Mouse (Mus musculus) forebrain, embryonic 14.5 days (tissue): ENCODE results near the gene Zdhhc1. TPM values are rescaled to one million over a fixed set of nuclear protein-coding genes. Genes with fewer than 3 reads are reported as not detected.
A peak's percentile ranks its signal among the peaks of the same experiment; 100 is the strongest.

ENCODE experiments used
- ATAC-seq: fragments of 200-750 bp; cut with Nextera tagmentation; 2 replicates; pipeline ENCODE4 v1.8.0; 2017; ENCODE audit warnings: mild to moderate bottlenecking, moderate library complexity
- DNase-seq: peaks from one replicate; pipeline ENCODE4 v3.0.0-alpha.2; 2015; ENCODE audit warnings: low spot score
- H3K27ac ChIP-seq: fragments of 300-500 bp; sonication (generic); 2 replicates; pipeline ENCODE4 v1.5.1; 2014; ENCODE audit warnings: low read depth, mild to moderate bottlenecking, control low read depth, low read length, moderate library complexity
- H3K27me3 ChIP-seq: fragments of 300-500 bp; sonication (generic); replicated peaks from 2 replicates; pipeline ENCODE4 v1.6.1; 2014; ENCODE audit warnings: low read length, control low read depth, mixed read lengths; ENCODE audit not compliant: control insufficient read depth, insufficient read depth
- H3K36me3 ChIP-seq: fragments of 300-500 bp; sonication (generic); 2 replicates; pipeline ENCODE4 v1.6.1; 2014; ENCODE audit warnings: low read length, control low read depth; ENCODE audit not compliant: control insufficient read depth, insufficient read depth
- H3K4me1 ChIP-seq: fragments of 300-500 bp; sonication (generic); 2 replicates; pipeline ENCODE4 v1.6.1; 2014; ENCODE audit warnings: antibody characterized with exemption, low read length, control low read depth; ENCODE audit not compliant: control insufficient read depth, insufficient read depth
- H3K4me2 ChIP-seq: fragments of 300-500 bp; sonication (generic); 2 replicates; pipeline ENCODE4 v1.6.1; 2014; ENCODE audit warnings: mild to moderate bottlenecking, control low read depth, low read length
- H3K4me3 ChIP-seq: fragments of 300-500 bp; sonication (generic); 2 replicates; pipeline ENCODE4 v1.5.1; 2014; ENCODE audit warnings: low read depth, low read length, control low read depth
- H3K9ac ChIP-seq: fragments of 300-500 bp; sonication (generic); 2 replicates; pipeline ENCODE4 v1.6.1; 2014; ENCODE audit warnings: mild to moderate bottlenecking, low read length, control low read depth, moderate library complexity
- H3K9me3 ChIP-seq: fragments of 300-500 bp; sonication (generic); replicated peaks from 2 replicates; pipeline ENCODE4 v1.6.1; 2016; ENCODE audit warnings: low read length, control low read depth, mixed read lengths; ENCODE audit not compliant: control insufficient read depth
- WGBS: fragments of 180-500 bp; shearing (Covaris S2); extraction: QIAGEN DNeasy Blood & Tissue Kit; methylation state at CpG from one replicate; pipeline ENCODE4 v1.1.7; 2014; 5-methylcytosine and 5-hydroxymethylcytosine counted together
- polyA plus RNA-seq: library from polyadenylated mRNA; unstranded; fragments of >200 nt; fragmentation: Nextera tagmentation; extraction: Ambion mirVana; gene quantifications from 2 replicates; pipeline ENCODE4 v1.2.1, GENCODE M21; 2014

Zdhhc1 gene
- polyA plus RNA-seq, 1 experiment from 2014 or later, result 15.5 TPM

- peak within 1 kb of the TSS; percentile 61 for H3K9ac ChIP-seq
- peak; percentile 90 for DNase-seq
- H3K9me3 ChIP-seq, result no peaks in the 10 kb centered on the region
- H3K4me2 ChIP-seq, result peak within 1 kb of the TSS; percentile 59
- peak within 1 kb of the TSS; percentile 31 for H3K4me3 ChIP-seq
- H3K27me3 ChIP-seq, result 0 out of 2 replicates have a peak, but pooled peaks cover 4% of the 10 kb centered on the region
- peak; percentile 89 for ATAC-seq
- peak within 1 kb of the TSS; percentile 60 for H3K27ac ChIP-seq
- H3K36me3 ChIP-seq, result no peaks in the 10 kb centered on the region
- peaks cover 30% of the 10 kb centered on the region for H3K4me1 ChIP-seq
- WGBS, result 5% methylated on average over 25 of the region's 25 CpGs
Measured at GRCm38 (mm10) chr8:105471314-105472015, 25.2 kb downstream of the Zdhhc1 start, which contains the start of gene Tppp3. Tppp3 (minus strand) TSS chr8:105471526.

- Histone ChIP-seq H3K27me3 (0 out of 2 replicates have a peak, but pooled peaks cover 4% of the 10 kb centered on the region), H3K9me3 (no peaks in the 10 kb centered on the region), H3K4me1 (peaks cover 30% of the 10 kb centered on the region), H3K9ac (peak overlapping the region; percentile 61), H3K4me2 (peak overlapping the region; percentile 59), H3K36me3 (no peaks in the 10 kb centered on the region), H3K27ac (peak overlapping the region; percentile 60), H3K4me3 (peak overlapping the region; percentile 31)
- WGBS, result 21% methylated on average over 11 of the region's 11 CpGs
- ATAC-seq (no peak; the same call in 1 of the 2 replicates), DNase-seq (no peak)
Measured at GRCm38 (mm10) chr8:105470681-105471313, 25.9 kb downstream of the Zdhhc1 start.

- DNase-seq (no peak), ATAC-seq (no peak)
- Histone ChIP-seq H3K9me3 (no peaks in the 10 kb centered on the region), H3K4me2 (peak overlapping the region; percentile 59), H3K4me3 (peak overlapping the region; percentile 31; the same call in 1 of the 2 replicates), H3K9ac (no peak overlapping the region; the same call in 1 of the 2 replicates), H3K27ac (no peak overlapping the region), H3K27me3 (0 out of 2 replicates have a peak, but pooled peaks cover 4% of the 10 kb centered on the region), H3K4me1 (peaks cover 30% of the 10 kb centered on the region), H3K36me3 (no peaks in the 10 kb centered on the region)
- 81% methylated on average over 5 of the region's 5 CpGs for WGBS
Measured at GRCm38 (mm10) chr8:105470262-105470661, 26.4 kb downstream of the Zdhhc1 start.

DNA sequence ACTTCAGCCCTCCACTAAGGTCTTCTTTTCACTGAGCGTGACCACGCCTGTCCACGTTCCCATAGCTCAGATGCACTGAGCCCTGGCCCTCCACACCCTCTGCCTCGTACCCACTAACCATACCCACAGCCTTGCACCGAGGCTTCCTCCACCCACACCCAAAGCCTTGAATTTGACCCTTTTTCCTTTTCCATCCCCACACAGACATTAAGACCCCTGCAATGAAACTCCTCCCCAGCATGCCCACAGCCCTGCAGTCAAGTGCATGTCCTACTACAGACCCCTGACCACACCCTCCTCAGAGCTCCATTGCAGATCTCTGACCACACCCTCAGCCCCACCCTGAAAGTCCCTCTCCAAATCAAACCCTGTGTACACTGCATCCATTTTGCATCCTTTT lies 26.9 kb downstream of the Zdhhc1 start:
- ATAC-seq (no peak), DNase-seq (no peak)
- Histone ChIP-seq H3K27ac (0 out of 2 replicates have a peak overlapping the region, but pooled peaks have one; percentile 27), H3K27me3 (0 out of 2 replicates have a peak, but pooled peaks cover 4% of the 10 kb centered on the region), H3K9me3 (no peaks in the 10 kb centered on the region), H3K4me3 (no peak overlapping the region), H3K4me2 (peak overlapping the region; percentile 59), H3K4me1 (peaks cover 30% of the 10 kb centered on the region), H3K9ac (no peak overlapping the region), H3K36me3 (no peaks in the 10 kb centered on the region)
- whole genome bisulfite sequencing, result 91% methylated on average over 5 of the region's 5 CpGs

DNA sequence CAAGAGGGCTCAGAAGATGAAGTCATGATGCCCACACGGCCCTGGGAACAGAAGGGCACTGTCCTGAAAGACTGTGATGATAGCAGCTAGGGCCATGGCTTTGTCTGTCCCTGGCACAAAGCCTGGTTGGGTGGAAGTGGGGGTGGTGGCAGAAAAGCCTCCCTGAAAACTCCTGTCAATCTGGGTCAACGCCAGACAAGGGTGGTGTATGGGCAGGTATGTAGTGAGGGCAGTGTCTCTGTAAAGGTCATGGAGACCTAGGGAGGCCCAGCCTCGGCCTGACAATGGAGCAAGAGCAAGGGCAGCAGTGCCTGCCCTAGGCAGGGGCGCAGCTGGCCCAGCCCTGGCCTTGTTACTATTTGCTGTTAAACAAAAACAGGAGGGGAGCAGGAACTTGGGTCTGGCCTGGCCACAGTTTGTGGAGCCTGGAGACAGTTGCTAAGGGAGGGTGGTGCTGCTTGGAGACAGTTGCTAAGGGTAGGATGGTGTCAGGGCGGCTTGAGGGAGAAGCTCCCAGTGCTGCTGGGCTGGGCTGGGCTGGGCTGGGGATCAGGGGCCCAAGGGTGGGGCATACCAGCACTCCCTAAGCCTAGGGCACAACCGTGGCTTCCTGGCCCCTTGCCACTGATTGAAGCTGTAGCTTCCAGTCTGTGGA lies 27.5 kb downstream of the Zdhhc1 start:
- Histone ChIP-seq H3K9ac (no peak overlapping the region), H3K27me3 (0 out of 2 replicates have a peak, but pooled peaks cover 4% of the 10 kb centered on the region), H3K9me3 (no peaks in the 10 kb centered on the region), H3K4me3 (no peak overlapping the region), H3K27ac (peak overlapping the region; percentile 27; the same call in 1 of the 2 replicates), H3K36me3 (no peaks in the 10 kb centered on the region), H3K4me2 (peak overlapping the region; percentile 59; the same call in 1 of the 2 replicates), H3K4me1 (peaks cover 26% of the 10 kb centered on the region)
- 33% methylated on average over 6 of the region's 6 CpGs for WGBS
- peak; percentile 22; the same call in 1 of the 2 replicates for ATAC-seq
- peak; percentile 63 for DNase-seq

DNA sequence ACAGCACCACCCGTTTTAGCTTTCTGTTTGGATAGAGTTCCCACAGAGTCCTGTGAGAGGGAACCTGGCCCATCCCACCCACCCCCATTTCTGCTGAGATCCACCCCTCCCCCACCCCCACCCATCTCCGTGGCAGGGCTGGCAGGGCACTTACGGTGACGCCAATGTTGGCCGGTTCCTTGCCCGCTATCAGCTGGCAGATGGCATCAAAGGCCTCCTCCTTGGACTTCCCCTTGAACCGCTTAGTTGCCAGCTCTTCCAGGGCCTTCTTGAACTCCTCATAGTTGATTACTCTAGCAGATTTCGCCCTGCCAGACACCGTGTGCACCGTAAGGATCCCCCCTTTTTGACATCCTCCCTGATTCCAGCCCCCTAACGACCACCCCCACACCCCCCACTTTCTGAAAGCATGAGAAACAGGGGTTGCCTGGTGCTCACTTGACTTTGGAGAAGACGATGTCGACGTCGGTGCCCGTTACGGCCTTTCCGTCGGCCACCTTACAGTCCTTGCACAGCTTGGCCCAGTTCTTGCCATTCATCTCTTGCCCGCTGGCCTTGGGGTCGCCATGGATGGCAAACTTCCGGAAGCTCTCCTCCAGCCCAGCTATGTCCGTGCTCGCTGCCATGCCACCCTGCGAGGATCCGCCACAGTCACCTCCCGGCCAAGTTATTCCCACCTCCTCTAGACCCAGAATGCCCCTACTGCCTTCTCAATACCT lies 28.5 kb downstream of the Zdhhc1 start:
- Histone ChIP-seq H3K9ac (no peak overlapping the region), H3K27ac (0 out of 2 replicates have a peak overlapping the region, but pooled peaks have one; percentile 31), H3K9me3 (no peaks in the 10 kb centered on the region), H3K36me3 (no peaks in the 10 kb centered on the region), H3K27me3 (0 out of 2 replicates have a peak, but pooled peaks cover 4% of the 10 kb centered on the region), H3K4me3 (no peak overlapping the region), H3K4me1 (peaks cover 21% of the 10 kb centered on the region), H3K4me2 (no peak overlapping the region)
- DNase-seq (no peak), ATAC-seq (no peak)
- 93% methylated on average over 27 of the region's 27 CpGs for WGBS

DNA sequence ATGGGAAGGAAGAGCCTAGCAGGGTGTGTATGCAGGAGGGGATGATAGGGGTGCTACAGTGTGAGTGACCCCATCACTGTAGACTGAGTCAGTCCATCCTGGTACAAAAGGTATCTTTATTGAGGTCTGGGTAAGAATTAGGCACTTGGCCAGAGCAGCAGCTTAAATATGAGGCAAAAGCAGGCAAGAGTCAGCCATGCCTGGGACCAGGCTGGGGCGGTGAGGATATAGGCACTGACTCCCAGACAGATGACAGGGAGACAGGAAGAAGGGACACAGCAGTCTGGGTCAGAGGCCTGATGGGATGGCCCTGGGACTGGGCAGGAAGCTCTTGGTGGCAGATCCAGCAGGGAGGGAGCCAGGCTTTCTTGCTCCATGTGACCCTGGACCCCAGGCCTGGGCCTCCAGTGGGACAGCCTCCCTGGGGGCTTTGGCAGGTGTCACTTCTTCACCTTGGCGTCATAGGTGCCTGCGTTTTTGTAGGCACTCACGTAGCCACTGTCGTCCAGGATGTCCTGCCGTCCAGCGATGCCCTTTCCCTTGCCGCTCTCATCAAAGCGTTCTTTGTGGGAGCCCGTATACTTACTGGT lies 29.2 kb downstream of the Zdhhc1 start:
- ATAC-seq (no peak), DNase-seq (no peak)
- H3K4me3 ChIP-seq, result no peak overlapping the region
- WGBS, result 90% methylated on average over 10 of the region's 10 CpGs
- H3K36me3 ChIP-seq, result no peaks in the 10 kb centered on the region
- H3K9ac ChIP-seq, result no peak overlapping the region
- no peak overlapping the region for H3K4me2 ChIP-seq
- H3K9me3 ChIP-seq, result no peaks in the 10 kb centered on the region
- 0 out of 2 replicates have a peak, but pooled peaks cover 2% of the 10 kb centered on the region for H3K27me3 ChIP-seq
- H3K27ac ChIP-seq, result peak overlapping the region; percentile 31; the same call in 1 of the 2 replicates
- peaks cover 21% of the 10 kb centered on the region for H3K4me1 ChIP-seq
